ENCODE assay signal across 15 mouse cellular contexts in genomic region chr17:14812631-14813030, GRCm38 (mm10).
"Had no signal": no experiment of that assay in that cellular context is flagged by ENCODE, and none has a peak within 500 bp of the region (broad histone marks: within the 10 kb centered on the region; RNA-seq: fewer than 3 reads in every experiment).

No protein-coding gene starts in this region.

- H3K4me1 ChIP-seq: liver, embryonic 15.5 days; midbrain, embryonic 10.5 days; neural tube, embryonic 13.5 days; stomach, embryonic 15.5 days had no signal

- ATAC-seq: lung, postnatal 0 days had no signal

- H3K27me3 ChIP-seq: liver, embryonic 15.5 days; neural tube, embryonic 13.5 days; stomach, embryonic 15.5 days had no signal

- H3K9me3 ChIP-seq: liver, embryonic 15.5 days; midbrain, embryonic 10.5 days; neural tube, embryonic 13.5 days; stomach, embryonic 15.5 days had no signal

- DNase-seq: kidney, postnatal 10 days; lung, adult 2 months; lung, postnatal 4 days; midbrain, embryonic 14.5 days; retina, postnatal 1 day; right cerebral cortex, postnatal 4 days; thymus, adult 2 months; thymus, postnatal 25 days had no signal

- H3K4me2 ChIP-seq: liver, embryonic 15.5 days; neural tube, embryonic 13.5 days; stomach, embryonic 15.5 days had no signal

- H3K4me3 ChIP-seq: left cerebral cortex, adult 2 months; liver, embryonic 15.5 days; midbrain, embryonic 10.5 days; myocyte; neural tube, embryonic 13.5 days; stomach, embryonic 15.5 days had no signal

- H3K36me3 ChIP-seq: liver, embryonic 15.5 days; midbrain, embryonic 10.5 days; neural tube, embryonic 13.5 days; stomach, embryonic 15.5 days had no signal

- H3K27ac ChIP-seq: left cerebral cortex, adult 2 months; liver, embryonic 15.5 days; midbrain, embryonic 10.5 days; neural tube, embryonic 13.5 days; stomach, embryonic 15.5 days had no signal

- H3K9ac ChIP-seq: liver, embryonic 15.5 days; neural tube, embryonic 13.5 days; stomach, embryonic 15.5 days had no signal
